Mouse (Mus musculus): Measurements from ENCODE around the gene Vmn1r85. TPM values are rescaled to one million over a fixed set of nuclear protein-coding genes. Genes with fewer than 3 reads are reported as not detected.

Gene Vmn1r85
- polyA plus RNA-seq, 1 experiment from 2014 or later: 0.13 TPM

DNA sequence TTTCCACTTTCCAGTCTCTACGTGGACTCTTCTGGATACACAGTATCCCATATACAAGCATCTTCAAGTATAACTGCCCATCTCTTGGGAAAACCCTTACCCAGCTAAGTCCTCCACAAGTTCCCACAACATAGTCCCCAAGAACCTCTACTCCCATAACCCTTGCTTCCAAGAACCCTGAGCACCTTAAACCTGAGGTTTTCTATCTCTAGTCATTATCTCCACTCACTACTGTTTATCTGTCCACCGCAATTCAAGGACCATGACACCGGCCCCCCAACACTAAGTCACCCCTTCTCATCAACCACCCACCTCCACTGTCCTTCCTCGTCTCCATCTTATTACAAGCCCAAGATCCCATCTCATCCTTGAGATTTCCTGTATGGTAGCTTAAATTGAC lies 58.2 kb downstream of the Vmn1r85 start:
- Histone ChIP-seq H3K36me3 (replicated peaks) (peaks cover 23% of the 10 kb centered on the region), H3K9ac (peak overlapping the region; percentile 99), H3K4me1 (peaks cover 51% of the 10 kb centered on the region), H3K4me3 (peak overlapping the region; percentile 79), H3K9me3 (no peaks in the 10 kb centered on the region), H3K27me3 (replicated peaks) (peaks cover 5% of the 10 kb centered on the region), H3K27ac (peak overlapping the region; percentile 100), H3K4me2 (peak overlapping the region; percentile 75)
- 45% methylated on average over 4 of the region's 4 CpGs for WGBS
- no peak for ATAC-seq (replicated peaks)

DNA sequence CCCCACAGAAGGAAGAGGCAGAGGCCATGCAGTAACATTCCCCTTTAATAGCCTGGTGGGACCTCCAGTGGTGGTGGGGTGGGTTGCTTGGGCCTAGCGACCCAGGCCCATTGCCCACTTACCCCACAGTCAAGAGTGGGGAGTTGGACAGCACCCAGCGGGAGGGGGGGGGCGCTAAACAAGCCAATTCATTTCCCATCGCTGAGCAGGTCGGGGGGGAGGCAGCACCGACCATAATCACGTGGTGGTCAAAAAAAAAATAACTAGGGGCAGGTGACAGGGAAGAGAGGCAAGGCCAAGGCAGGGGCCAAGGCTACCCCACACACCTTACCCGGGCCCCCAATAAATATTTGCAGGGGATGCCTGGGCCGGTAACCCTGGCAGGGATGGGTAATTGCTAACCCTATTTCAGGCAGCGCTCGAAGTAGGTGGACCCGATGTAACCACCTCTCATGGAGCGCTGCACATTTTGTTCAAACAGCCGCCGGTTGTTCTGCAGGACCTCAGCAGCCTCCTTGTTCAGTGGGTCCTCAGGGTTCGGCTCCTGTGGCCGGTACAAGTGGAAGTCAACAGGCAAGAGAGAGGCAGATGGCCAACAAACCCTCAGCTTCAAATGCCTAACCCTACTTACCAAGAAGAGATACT lies 59.6 kb downstream of the Vmn1r85 start:
- 89% methylated on average over 17 of the region's 17 CpGs for WGBS
- Histone ChIP-seq H3K4me1 (peaks cover 51% of the 10 kb centered on the region), H3K4me3 (peak overlapping the region; percentile 62), H3K27ac (peak overlapping the region; percentile 95), H3K9ac (no peak overlapping the region), H3K36me3 (replicated peaks) (peaks cover 38% of the 10 kb centered on the region), H3K9me3 (no peaks in the 10 kb centered on the region), H3K27me3 (replicated peaks) (no peaks in the 10 kb centered on the region), H3K4me2 (peak overlapping the region; percentile 73)
- no peak; the same call in 1 of the 2 replicates for ATAC-seq (replicated peaks)

DNA sequence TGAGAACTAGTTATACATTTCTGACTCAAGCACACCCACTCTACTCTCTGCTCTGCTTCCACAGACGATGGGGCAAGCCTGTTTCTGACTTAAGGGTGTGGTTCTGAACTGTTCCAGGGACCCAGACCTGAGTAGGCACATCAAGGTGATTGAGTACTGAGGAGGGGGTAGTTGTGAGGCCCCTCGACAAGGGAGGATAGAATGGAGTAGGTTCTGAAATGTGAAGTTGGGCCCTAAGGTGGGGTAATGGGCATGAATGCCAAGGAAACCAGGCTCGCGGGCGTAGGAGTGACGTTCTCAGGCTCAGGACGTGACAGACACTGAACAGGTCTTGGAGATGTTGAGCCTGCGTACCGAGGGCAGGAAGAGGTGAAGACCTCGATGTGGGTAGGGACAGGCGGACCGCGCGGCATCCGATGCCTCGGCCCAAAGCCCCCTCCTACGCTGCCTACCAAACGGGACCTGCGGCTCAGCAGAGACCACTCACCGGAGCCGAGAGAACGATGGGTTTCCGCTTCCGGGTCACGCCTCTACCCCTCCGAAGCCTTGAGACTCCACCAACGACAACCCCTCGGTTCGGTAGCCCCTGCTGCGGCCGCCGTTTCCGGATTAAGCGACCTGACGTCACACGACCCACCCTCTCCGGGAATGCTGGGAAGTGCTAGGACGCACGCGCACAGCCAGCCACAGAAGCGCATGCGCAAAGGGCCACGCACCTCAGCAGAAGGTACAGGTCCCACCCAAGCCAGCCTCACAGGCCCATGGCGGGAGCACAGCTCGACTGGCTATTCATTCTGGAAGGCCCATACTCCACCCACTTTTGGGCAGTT lies 60.6 kb downstream of the Vmn1r85 start, which contains the start of gene Chmp2a:
Gene Chmp2a (minus strand): TSS at position 660 of the 830 bp plus-strand sequence.
- Histone ChIP-seq H3K4me3 (peak within 1 kb of the TSS; percentile 62), H3K9me3 (no peaks in the 10 kb centered on the region), H3K27ac (peak within 1 kb of the TSS; percentile 95), H3K4me1 (peaks cover 51% of the 10 kb centered on the region), H3K36me3 (replicated peaks) (peaks cover 47% of the 10 kb centered on the region), H3K9ac (peak within 1 kb of the TSS; percentile 85), H3K4me2 (peak within 1 kb of the TSS; percentile 73), H3K27me3 (replicated peaks) (no peaks in the 10 kb centered on the region)
- WGBS: under 1% methylated on average over 45 of the region's 45 CpGs
- ATAC-seq (replicated peaks): peak; percentile 81

DNA sequence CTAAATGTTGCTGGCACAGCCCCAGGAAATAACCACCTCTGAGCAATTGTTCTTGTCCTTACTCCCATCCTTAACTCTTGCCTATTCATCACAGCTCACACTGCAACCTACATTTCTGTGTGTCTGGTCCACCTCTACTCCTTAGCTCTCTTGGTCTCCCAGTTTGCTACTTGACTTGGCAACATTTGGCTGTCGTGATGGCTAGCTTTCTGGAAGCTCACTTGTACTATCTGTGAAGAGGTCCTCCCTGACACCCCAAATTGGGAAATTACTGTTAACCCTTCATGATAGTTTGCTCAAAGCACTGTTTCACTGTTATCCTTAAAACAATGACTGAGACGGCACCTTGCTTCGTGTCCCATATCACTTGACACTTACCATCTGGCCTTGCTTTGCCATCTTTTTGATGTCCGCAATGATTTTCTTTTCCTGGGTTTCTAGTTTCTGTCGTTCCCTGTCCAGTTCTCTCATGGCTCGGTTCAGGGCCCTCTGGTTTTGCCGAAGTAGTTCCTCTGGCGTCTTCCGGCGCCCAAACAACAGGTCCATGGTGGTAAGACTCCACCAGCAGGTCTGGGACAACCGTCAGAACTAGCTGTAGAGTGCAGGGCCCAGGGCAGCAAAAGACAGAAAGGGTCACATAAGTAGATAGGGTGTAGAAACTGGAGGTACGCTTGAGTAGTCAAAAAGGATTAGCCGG lies 61.4 kb downstream of the Vmn1r85 start:
- ATAC-seq (replicated peaks): no peak
- Histone ChIP-seq H3K4me1 (peaks cover 43% of the 10 kb centered on the region), H3K36me3 (replicated peaks) (peaks cover 55% of the 10 kb centered on the region), H3K4me3 (peak overlapping the region; percentile 62), H3K27ac (peak overlapping the region; percentile 95), H3K4me2 (peak overlapping the region; percentile 73), H3K27me3 (replicated peaks) (no peaks in the 10 kb centered on the region), H3K9ac (peak overlapping the region; percentile 85), H3K9me3 (no peaks in the 10 kb centered on the region)
- WGBS: 47% methylated on average over 13 of the region's 13 CpGs

Other genes with a start within 250 kb of the Vmn1r85 start
- 8.6 and 9.4 TPM in 2 replicates for gene Zfp128, start 214.0 kb downstream of the Vmn1r85 start, polyA plus RNA-seq (2015; fragmentation: Nextera tagmentation; extraction: Ambion mirVana)
- 11.8 and 12.8 TPM in 2 replicates for gene Zscan22, start 197.4 kb downstream of the Vmn1r85 start, polyA plus RNA-seq (2015; fragmentation: Nextera tagmentation; extraction: Ambion mirVana)
- gene Rps5, start 172.9 kb downstream of the Vmn1r85 start, polyA plus RNA-seq (2015; fragmentation: Nextera tagmentation; extraction: Ambion mirVana): 567 and 593 TPM in 2 replicates
- 0.90 and 0.93 TPM in 2 replicates for gene Rnf225, start 167.8 kb downstream of the Vmn1r85 start, polyA plus RNA-seq (2015; fragmentation: Nextera tagmentation; extraction: Ambion mirVana)
- 17.1 and 17.7 TPM in 2 replicates for gene Zfp324, start 129.3 kb downstream of the Vmn1r85 start, polyA plus RNA-seq (2015; fragmentation: Nextera tagmentation; extraction: Ambion mirVana)
- gene Zfp446, start 117.3 kb downstream of the Vmn1r85 start, polyA plus RNA-seq (2015; fragmentation: Nextera tagmentation; extraction: Ambion mirVana): 14.2 and 16.4 TPM in 2 replicates
- 0.38 and 0.65 TPM in 2 replicates for gene Slc27a5, start 97.0 kb downstream of the Vmn1r85 start, polyA plus RNA-seq (2015; fragmentation: Nextera tagmentation; extraction: Ambion mirVana)
- gene Trim28, start 96.1 kb downstream of the Vmn1r85 start, polyA plus RNA-seq (2015; fragmentation: Nextera tagmentation; extraction: Ambion mirVana): 229 and 258 TPM in 2 replicates
- 45.9 and 46.7 TPM in 2 replicates for gene Zbtb45, start 85.1 kb downstream of the Vmn1r85 start, polyA plus RNA-seq (2015; fragmentation: Nextera tagmentation; extraction: Ambion mirVana)
- 188 TPM in 2 replicates for gene Chmp2a, start 60.4 kb downstream of the Vmn1r85 start, polyA plus RNA-seq (2015; fragmentation: Nextera tagmentation; extraction: Ambion mirVana)
- gene Ube2m, start 56.9 kb downstream of the Vmn1r85 start, polyA plus RNA-seq (2015; fragmentation: Nextera tagmentation; extraction: Ambion mirVana): 141 and 162 TPM in 2 replicates
- gene Mzf1, start 40.4 kb downstream of the Vmn1r85 start, polyA plus RNA-seq (2015; fragmentation: Nextera tagmentation; extraction: Ambion mirVana): 10.7 and 11.4 TPM in 2 replicates
- not detected in 2 replicates for gene Vmn1r86, start 24.7 kb upstream of the Vmn1r85 start, polyA plus RNA-seq (2015; fragmentation: Nextera tagmentation; extraction: Ambion mirVana)
- gene Vmn1r87, start 45.0 kb upstream of the Vmn1r85 start, polyA plus RNA-seq (2015; fragmentation: Nextera tagmentation; extraction: Ambion mirVana): not detected in 2 replicates
- not detected in 2 replicates for gene Vmn1r88, start 64.4 kb upstream of the Vmn1r85 start, polyA plus RNA-seq (2015; fragmentation: Nextera tagmentation; extraction: Ambion mirVana)
- not detected in 2 replicates for gene Vmn1r89, start 117.8 kb upstream of the Vmn1r85 start, polyA plus RNA-seq (2015; fragmentation: Nextera tagmentation; extraction: Ambion mirVana)
- gene Lig1, start 182.1 kb upstream of the Vmn1r85 start, polyA plus RNA-seq (2015; fragmentation: Nextera tagmentation; extraction: Ambion mirVana): 34.6 and 36.8 TPM in 2 replicates
- gene Zswim9, start 183.5 kb upstream of the Vmn1r85 start, polyA plus RNA-seq (2015; fragmentation: Nextera tagmentation; extraction: Ambion mirVana): 16.9 and 18.0 TPM in 2 replicates
- 1.0 and 1.3 TPM in 2 replicates for gene Pla2g4c, start 229.5 kb upstream of the Vmn1r85 start, polyA plus RNA-seq (2015; fragmentation: Nextera tagmentation; extraction: Ambion mirVana)